Mouse (Mus musculus) left cerebral cortex, adult 18-20 months (tissue): ENCODE measurements around the gene Akap13. TPM values are rescaled to one million over a fixed set of nuclear protein-coding genes. Genes with fewer than 3 reads are reported as not detected.

Experiments used
- DNase-seq, 2 experiments: peaks; one replicate each; pipeline ENCODE4 v3.0.0; 2021 to 2022; ENCODE audit warnings: low spot score in 2 of 2, mixed read lengths in 1 of 2
- long read RNA-seq, 2 experiments: library from polyadenylated mRNA; stranded (forward); transcript quantifications; one replicate each; pipeline ENCODE4 v2.0.0; 2021
- total RNA-seq, 2 experiments: library from RNA; stranded (reverse); gene quantifications; 2 replicates each; pipeline ENCODE4 v1.2.3; 2021

Akap13 gene
- 10 to 100 TPM; 22.2 to 23.5 TPM for total RNA-seq
- long read RNA-seq, experiment 1, partial matches to known transcripts, result 3 of 7 reads
- long read RNA-seq, experiment 1, other reads (novel, unspliced or antisense), result 4 of 7 reads
- long read RNA-seq, experiment 2, partial matches to known transcripts, result 1 of 3 reads
- long read RNA-seq, experiment 2, other reads (novel, unspliced or antisense), result 2 of 3 reads

GRCm38 (mm10) chr7:75455223-75456151 is at the start of gene Akap13:
Gene Akap13, plus strand, starts transcription at chr7:75455534.
- DNase-seq, result peak; percentile 93 to 98

GRCm38 (mm10) chr7:75410641-75411040 is 44.7 kb upstream of the Akap13 start:
- DNase-seq, result no peak

DNA sequence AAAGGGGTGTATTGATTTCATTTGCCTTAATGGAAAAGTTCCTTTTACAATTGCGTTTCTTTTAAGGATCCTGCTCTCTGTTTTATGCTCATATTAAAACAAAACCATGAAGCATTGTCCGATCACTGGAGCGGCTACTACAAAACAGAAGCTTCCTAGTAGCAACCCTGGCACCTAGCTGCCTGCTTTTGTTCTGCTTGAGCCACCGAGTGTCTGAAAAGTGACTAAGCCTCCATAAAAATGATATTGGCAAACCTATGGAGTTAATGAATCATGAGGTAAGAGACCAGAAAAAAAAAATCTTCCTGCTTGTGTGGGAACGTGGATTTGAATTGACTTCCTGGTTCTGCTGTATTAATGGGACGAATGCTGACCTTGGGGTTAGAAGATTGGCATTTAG is 44.1 kb upstream of the Akap13 start:
- no peak for DNase-seq

GRCm38 (mm10) chr7:75412011-75412510 is 43.3 kb upstream of the Akap13 start:
- DNase-seq, result no peak

DNA sequence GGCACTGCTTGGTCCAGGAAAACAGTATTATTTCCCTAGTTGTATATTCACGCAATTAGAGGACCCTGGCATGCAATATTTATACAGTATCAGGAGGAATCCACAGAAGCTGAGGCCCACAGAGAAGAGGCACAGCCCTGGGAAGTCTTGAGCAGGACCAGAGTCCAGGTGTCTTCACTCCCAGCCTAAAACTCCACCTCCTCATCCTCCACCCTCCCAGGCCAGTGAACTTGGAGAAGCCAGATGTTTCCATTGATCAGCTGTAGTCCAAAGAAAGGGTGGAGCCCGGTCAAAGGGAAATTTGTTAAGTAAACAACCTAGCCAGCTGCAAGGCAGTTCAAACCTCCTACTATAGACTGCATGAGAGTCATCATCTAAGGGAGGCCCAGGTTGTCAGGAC is 42.8 kb upstream of the Akap13 start:
- no peak for DNase-seq

- DNase-seq, result no peak
Measured at GRCm38 (mm10) chr7:75413903-75414302, 41.4 kb upstream of the Akap13 start.

GRCm38 (mm10) chr7:75414316-75414715 is 41.0 kb upstream of the Akap13 start:
- no peak for DNase-seq

DNA sequence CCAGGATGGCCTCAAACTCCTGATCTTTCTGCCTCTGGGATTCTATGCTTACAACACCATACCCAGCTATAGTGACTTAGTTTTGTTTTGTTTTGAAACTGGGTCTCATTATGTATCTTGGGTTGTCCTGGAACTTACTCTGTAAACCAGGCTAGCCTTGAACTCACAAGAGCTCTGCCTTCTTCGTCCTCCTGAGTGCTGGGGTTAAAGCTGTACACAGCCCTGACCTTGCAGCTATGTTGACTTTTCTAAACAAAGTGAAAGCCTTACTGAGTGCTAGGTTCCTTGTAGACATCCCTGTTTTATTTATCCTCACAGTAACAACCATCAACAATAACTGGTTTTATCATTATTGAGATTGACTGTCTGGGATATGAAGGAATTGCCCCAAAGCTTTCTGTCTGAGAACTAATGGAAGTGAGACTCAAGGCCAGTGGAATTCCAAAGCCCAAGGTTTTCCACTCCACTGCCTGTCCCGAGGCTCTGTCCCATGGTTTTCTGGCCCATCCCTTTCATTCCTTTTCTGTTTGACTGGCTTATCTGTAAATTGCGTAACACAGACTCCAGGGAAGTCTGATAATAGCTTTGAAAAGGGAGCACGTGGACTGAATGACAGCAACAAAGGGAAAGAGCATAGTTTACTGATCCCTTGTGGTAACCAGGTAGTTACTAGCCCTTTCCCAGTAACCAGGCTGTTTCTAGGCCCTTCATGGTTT is 40.0 kb upstream of the Akap13 start:
- DNase-seq, result no peak

GRCm38 (mm10) chr7:75415882-75416585 is 39.3 kb upstream of the Akap13 start:
- no peak for DNase-seq

DNA sequence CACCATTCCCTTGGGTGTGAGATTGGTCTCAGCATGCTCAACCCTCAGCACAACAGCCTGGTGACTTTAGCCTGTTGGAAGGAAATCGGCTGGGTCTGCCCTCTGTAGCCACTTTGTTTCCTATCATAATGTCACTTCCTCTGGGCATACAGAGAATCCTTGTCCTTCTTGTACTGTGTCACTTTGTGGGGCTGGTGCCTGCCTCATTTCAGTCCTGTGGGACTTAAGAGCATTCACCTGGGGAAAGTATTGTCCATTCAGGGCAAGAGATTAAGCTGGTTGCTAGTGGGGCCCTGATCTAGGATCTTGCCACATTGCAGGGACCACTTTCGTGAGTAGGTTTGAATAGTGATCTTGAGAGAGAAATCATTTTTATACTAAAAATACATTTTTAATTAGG is 34.4 kb upstream of the Akap13 start:
- no peak for DNase-seq

DNA sequence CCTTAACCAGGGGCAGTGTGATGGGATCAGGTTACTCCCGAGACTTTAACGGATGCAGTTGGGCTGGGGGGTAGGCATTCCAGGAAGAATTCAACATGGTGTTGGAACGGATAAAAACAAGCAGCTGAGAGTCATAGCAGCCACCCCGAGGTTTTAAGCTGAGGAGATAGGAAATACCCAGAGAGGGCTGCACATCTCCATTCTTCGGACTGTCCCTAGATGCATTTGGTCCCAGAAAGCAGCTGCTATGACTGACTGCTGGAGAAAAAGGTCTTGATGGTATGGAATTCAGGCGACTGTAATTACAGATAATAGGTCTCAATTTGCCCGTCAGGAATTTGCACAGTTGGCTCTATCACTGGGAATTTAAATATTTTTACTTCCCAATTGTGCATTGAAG is 31.2 kb upstream of the Akap13 start:
- no peak for DNase-seq

DNA sequence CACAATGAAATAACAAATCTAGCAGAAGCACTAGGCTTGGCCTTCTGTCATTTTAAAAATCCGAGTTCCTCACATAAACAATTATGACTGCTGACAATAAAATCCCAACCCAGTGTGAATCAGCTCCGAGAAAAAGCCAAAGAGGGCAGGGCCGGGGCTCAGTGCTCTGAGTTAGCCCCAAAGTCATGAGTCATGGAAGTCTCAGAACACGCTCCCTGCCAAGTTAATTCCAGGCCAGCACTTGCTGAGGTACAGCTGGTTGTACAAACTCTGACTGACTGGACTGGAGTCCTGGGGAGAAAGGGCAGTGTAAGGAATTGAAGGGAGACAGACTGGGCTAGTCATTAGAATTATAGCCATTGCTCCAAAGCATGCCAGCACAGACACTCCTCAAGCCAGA is 28.0 kb upstream of the Akap13 start:
- DNase-seq, result no peak

DNA sequence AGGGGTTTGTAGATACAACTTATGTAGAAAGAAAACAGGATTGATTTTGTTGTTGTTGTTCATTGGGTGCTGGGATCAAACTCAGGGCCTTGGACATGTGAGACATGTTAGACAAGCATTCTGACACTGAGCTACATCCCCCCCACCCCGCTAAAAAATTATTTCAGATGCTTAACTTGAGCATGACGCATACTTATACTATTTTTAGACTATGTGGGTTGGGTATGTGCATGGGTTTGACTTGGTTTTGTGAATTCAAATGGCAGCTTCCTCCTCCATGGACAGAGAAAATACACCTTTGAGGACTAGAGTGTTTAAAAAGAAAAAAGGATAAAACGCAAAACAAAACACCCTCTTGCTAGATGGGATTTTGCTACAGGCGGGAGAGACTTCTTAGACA is 26.4 kb upstream of the Akap13 start:
- DNase-seq, result no peak

DNA sequence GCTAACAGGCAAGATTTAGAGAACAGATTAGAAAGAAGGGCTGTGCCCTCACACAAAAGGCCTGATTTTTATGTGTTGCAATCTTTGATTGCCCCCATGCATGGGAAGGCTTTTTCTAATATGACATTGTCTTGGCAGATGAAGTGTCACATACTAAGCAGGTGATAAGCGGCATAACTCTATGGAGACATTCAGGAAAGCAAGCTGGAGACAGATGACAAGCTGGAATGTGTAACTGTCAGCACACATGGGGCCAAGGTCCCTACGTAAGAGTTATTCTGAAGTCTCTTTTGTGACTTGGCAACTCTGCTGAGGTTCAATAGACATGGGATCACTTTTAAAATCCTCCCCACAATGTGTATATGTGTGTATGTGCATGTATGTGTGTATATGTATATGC is 24.8 kb upstream of the Akap13 start:
- no peak for DNase-seq

DNA sequence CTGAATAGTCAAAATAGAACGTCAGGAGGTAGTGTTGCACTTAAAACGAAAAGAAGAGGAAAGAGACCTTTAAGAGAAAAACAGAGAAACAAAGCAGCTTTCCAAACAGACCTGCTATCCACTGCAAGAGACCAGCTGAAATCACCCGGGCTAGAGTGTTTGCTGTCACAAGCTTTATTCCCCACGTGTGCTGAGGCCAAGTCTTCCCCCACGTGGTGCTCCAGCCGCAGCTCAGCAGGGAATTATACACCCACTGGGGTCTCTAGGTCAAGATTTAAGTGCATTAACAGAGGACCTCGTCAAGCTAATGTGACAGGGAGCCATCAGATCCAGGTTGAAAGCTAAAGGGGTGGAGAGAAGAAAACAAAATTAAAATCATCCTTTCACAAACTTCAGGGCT is 24.3 kb upstream of the Akap13 start:
- DNase-seq, result no peak

DNA sequence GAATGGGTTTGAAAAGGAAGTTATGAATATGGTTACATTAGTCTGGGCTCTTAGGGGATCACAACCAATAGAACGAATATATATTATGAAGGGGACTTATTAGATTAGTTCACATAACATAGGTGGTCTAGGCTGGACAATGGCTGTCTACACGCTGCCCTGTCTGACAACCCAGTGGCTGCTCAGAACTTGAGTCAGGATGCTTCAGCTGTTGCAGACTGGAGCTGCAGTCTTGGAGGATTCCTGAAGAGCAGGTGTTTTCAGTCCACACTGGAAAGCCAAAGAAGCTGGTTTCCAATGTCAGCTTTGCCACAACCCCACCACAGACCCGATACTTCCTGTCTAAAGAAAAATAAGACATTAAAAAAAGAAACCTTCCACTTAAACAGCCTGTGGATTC is 23.3 kb upstream of the Akap13 start:
- no peak for DNase-seq

- no peak for DNase-seq
Measured at GRCm38 (mm10) chr7:75436413-75437174, 18.7 kb upstream of the Akap13 start.

GRCm38 (mm10) chr7:75439570-75439969 is 15.8 kb upstream of the Akap13 start:
- no peak for DNase-seq

GRCm38 (mm10) chr7:75440241-75440640 is 15.1 kb upstream of the Akap13 start:
- no peak for DNase-seq

- DNase-seq, result no peak
Measured at GRCm38 (mm10) chr7:75441947-75442346, 13.4 kb upstream of the Akap13 start.
